Mouse (Mus musculus): ENCODE results near the gene Lce1m.
"Not testable (repeated sequence)": the region's sequence is repeated elsewhere in the genome, so short reads cannot be mapped to it uniquely, and the experiment has no call there.

Lce1m gene

GRCm38 (mm10) chr3:93018960-93019359 lies at the start of gene Lce1m:
Gene Lce1m, minus strand, starts transcription at chr3:93019060.
- no peak for DNase-seq

GRCm38 (mm10) chr3:93068523-93068922 lies 49.7 kb upstream of the Lce1m start, which contains the start of gene Gm4858:
Gene Gm4858, plus strand, starts transcription at chr3:93068823.
- DNase-seq, result not testable (repeated sequence)

GRCm38 (mm10) chr3:93052826-93053474 lies 34.1 kb upstream of the Lce1m start:
- peak; percentile 36 for DNase-seq

- DNase-seq, result no peak
Observed at GRCm38 (mm10) chr3:93050182-93050581, 31.3 kb upstream of the Lce1m start.

GRCm38 (mm10) chr3:93031450-93031849 lies 12.6 kb upstream of the Lce1m start:
- peak; percentile 74 for DNase-seq

- DNase-seq, result peak; percentile 4
Observed at GRCm38 (mm10) chr3:93025486-93025885, 6.6 kb upstream of the Lce1m start.

- no peak for DNase-seq
Observed at GRCm38 (mm10) chr3:93023411-93024184, 4.7 kb upstream of the Lce1m start.

- DNase-seq, result no peak
Observed at GRCm38 (mm10) chr3:93021171-93021570, 2.3 kb upstream of the Lce1m start.

GRCm38 (mm10) chr3:93015460-93016104 lies 3.3 kb downstream of the Lce1m start, which contains the start of gene Crct1:
Gene Crct1, minus strand, starts transcription at chr3:93015687.
- DNase-seq, result peak; percentile 4

GRCm38 (mm10) chr3:93014871-93015270 lies 4.0 kb downstream of the Lce1m start:
- no peak for DNase-seq

- DNase-seq, result peak; percentile 84
Observed at GRCm38 (mm10) chr3:93014378-93014801, 4.5 kb downstream of the Lce1m start.

- no peak for DNase-seq
Observed at GRCm38 (mm10) chr3:93002843-93003242, 16.0 kb downstream of the Lce1m start.

- DNase-seq, result no peak
Observed at GRCm38 (mm10) chr3:93000621-93001020, 18.2 kb downstream of the Lce1m start.

GRCm38 (mm10) chr3:92998691-92999090 lies 20.2 kb downstream of the Lce1m start:
- DNase-seq, result peak; percentile 87

- DNase-seq, result no peak
Observed at GRCm38 (mm10) chr3:92991926-92992325, 26.9 kb downstream of the Lce1m start, which contains the start of gene Lce3f. Gene Lce3f, plus strand, starts transcription at chr3:92992226.

- DNase-seq, result no peak
Observed at GRCm38 (mm10) chr3:92978484-92978883, 40.4 kb downstream of the Lce1m start.
